Mouse (Mus musculus) hematopoietic stem cell, adult 5-6 weeks (primary cell): ENCODE results near the gene Dync2h1. TPM values are rescaled to one million over a fixed set of nuclear protein-coding genes. Genes with fewer than 3 reads are reported as not detected.
"Not testable (repeated sequence)": the region's sequence is repeated elsewhere in the genome, so short reads cannot be mapped to it uniquely, and the experiment has no call there.

Source experiments
- ATAC-seq, 2 experiments: fragments of 125-278 bp in 1 of 2; replicated peaks in 1 of 2; 2 replicates each; pipeline ENCODE4 v1.8.0; 2016 to 2017; ENCODE audit warnings: inconsistent platforms in 2 of 2, mild to moderate bottlenecking in 2 of 2, moderate number of reproducible peaks in 2 of 2, low read depth in 1 of 2, moderate TSS enrichment in 1 of 2; ENCODE audit not compliant: low FRiP score in 2 of 2, poor library complexity in 2 of 2, severe bottlenecking in 2 of 2, insufficient read depth in 1 of 2, low TSS enrichment in 1 of 2
- total RNA-seq: library from RNA; stranded (forward); fragments of 172-1452, 232-1000 nt; gene quantifications from 2 replicates; pipeline ENCODE4 v1.2.3, GENCODE M21; 2017

Gene Dync2h1
- total RNA-seq, 1 experiment from 2014 or later, result 10.7 TPM

DNA sequence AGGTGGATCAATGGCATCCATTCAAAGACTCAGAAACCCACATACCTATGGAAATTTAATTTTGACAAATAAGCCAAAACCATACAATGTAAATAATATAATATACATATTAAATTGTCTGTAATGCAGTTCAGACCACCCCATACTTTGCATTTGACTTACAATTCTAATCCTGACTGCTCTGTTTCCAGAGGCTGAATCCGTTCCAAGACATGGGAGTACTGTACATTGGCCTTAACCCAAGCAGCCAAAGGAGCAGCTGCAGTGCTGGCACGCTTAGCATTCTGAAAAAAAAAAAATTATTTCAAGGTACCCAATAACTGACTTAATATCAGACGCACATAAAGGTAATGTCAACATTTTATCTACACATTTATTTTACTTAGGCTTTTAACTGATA, 113.4 kb downstream of the Dync2h1 start:
- no peak for ATAC-seq

DNA sequence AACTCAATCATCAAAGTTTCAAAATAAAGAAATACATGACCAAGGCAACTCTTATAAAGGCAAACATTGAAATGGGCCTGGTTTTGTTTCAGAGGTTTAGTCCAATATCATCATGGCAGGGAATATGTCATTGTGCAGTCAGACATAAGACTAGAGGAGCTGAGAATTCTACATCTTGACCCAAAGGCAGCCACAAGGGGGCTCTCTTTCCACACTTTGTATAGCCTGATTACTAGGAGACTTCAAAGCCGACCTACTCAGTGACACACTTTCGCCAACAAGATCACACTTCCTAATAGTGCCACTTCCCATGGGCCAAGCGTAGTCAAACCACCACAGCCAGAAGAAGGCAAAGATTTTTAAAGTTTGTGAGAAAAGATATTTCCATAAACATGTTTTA, 133.7 kb downstream of the Dync2h1 start:
- no peak for ATAC-seq

DNA sequence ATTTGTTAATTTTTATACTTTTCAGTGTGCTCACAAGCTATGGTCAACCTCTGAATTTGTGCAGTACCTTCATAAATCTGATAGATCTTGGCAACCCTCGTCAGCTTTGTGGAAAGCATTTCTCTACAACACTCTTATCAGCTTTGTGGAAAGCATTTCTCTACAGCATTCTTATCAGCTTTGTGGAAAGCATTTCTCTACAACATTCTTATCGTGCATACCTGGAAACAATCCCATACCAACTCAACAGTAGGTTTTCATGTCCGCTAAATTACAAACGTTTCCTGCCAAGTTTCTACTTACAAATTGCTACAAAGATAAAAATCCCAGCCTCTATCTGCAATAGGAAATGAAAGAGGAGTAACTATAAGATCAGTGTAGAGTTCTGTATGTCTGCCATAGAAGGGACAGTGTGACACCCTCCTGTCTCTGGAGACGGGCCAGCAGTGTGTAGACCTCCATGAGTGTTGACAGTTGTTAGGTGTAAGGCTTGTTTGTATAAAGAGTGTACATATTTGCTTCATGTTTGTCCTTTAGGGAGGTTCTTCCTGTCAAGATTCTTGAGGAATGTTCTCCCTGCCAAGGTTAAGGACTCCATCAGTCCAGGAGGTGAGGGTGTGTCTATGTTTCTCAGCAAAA, 141.5 kb downstream of the Dync2h1 start:
- ATAC-seq, result no peak

DNA sequence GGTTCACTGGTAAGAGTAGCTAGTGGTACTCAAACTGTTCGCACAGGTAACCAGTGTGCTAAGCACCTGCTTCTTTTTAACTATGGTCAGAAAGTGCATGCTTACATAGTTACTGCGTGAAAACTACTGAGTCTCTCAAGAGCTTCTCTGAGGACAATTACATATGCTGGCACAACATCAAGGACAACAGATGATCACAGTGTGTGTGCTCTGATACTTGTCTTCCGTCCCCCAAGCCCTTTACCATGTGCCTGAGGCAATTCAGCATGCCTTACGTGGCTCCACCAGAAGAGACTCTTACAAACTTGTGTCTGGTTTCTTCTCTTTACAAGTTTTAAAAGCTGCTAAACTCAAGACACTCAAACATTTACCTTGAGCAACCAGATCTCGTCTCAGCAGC, 143.0 kb downstream of the Dync2h1 start:
- ATAC-seq, result no peak

DNA sequence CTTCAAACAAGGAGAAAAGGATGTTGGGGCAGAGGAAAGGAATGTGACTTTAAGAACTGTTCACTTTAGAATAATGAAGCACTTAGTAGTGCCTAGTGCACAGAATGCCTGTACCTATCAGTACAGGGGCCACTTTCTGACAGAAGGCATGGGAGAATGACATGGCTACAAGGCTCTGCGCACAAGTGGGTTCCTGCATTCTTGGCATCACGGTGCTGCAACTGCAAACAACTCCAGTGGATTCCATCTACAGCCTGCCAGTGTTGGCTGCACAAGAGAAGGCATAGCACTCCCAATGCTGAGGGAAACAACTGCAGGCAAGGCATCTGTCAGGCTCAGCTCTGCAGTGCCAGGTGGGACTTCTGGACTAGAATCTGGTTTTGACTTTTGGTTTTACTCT, 151.7 kb downstream of the Dync2h1 start:
- no peak for ATAC-seq

DNA sequence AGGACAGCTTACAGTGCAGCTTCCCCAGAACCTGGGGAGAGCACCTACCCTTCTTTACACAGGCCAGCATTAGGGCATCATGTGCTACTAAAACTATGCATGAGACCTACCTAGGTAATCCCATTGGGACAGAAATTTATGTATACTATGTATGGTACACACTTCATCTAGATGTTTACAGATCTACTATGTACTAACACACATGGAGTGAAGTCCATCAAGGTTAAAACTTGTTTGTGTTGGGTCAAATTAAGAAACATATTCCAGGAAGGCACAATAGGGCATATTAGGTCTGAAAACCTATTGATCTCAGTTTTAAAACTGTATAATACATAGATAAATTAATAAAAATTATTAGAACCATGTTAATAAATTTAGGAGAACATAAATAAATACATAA, 168.6 kb downstream of the Dync2h1 start:
- ATAC-seq, result no peak

DNA sequence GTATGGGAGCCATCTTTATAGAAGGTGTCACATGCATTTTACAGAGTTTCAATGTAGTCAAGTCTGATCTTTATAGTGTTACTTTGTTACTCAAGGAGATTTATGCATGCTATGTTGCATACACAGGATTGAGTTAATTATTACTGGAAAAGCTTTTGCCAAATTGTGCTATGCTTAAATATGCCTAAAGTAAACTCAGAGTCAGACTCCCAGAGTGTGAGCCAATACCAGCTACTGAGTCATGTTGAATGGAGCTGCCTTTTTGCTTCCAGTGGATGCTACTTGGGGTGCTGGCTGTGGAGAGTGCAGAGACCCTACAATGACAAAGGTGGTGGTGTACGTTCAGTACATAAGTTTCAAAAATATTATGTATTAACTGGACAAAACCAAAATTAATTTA, 169.5 kb downstream of the Dync2h1 start:
- no peak for ATAC-seq

DNA sequence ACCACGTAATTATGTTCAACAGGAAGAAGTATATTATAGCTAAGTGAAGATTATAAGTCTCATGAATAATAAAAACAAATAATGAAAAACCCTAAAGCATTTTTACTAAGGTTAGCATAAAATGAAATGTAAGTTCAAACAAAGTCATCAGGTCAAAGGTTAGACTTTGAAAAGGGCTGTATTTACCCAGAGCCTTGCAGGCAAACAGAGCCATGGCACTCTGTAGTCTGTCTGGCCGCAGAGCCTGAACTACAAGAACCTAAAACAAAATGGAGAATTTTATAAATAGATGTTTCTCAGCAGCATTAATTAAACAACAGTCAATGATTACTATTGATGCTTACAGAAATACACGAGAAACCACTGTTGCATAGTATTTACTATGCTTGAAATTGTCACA, 174.5 kb downstream of the Dync2h1 start:
- ATAC-seq, result no peak

DNA sequence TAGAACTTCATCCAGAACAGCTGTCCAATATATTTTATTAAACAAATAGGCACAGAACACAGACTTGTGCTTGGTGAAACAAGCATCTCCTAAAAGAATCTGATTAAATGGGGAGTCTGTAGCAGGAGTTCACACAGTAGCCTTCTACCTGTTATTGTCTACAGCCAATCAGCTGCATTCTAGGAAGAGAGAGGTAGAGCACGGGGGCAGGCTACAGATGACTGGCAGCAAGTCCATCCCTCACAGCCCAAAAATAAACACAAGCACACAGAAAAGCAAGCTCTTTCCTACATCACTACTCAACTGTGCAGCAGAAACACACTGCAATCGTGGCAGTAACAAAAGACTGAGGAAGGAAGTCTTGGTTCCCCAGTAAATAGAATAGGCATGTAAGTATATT, 189.4 kb downstream of the Dync2h1 start:
- ATAC-seq, result no peak

DNA sequence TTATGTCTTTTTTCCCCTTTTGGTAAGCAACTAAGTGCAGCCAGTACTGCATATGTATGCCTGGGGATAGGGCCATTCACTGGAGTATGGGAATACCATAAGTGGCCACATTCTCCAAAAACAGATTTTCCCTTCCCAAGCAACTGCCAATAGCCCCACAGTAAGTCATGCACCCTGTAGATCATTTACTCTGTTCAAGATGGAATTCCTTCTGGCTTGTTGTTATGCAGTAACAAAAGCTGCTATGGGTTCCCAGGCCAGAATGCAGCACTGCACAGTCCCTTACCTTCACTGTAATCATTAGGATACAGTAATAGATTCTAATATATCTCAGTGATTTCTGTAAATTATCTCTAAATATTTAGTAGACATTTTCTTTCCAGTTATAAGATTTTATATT, 190.0 kb downstream of the Dync2h1 start:
- ATAC-seq, result no peak

DNA sequence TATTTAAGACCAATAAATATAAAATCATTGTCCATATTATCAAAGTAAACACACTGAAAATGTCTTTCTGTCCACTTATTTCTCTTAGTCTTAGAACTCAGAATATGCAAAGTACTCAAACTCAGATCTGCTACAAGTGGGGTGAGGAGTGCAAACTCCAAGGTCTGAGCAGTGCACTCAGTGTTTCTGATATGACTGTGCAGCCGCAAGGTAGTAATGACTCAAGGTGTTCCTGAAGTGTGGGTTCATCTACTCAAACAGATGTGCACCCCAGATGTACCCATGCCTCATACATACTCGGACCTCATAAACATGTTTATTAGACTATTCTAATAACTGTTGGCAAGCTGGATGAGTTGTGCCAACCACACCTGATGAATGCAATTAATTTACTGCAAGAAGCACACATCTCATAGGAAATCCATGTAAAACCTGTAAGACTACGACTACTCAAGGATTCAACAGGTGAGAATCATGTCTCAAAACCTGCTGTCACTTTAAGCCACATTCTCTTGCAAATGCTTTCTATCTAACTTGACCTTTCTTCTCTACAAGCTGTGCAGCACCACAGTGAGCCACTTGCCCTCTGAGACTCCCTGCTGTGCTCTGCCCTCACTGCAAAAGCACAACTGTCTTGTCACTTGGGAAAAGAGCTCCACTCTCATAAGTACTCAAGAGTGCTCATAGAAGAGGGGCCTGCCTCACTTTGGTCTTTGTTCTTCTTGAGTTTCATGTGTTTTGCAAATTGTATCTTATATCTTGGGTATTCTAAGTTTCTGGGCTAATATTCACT, 195.2 kb downstream of the Dync2h1 start:
- ATAC-seq, result no peak

DNA sequence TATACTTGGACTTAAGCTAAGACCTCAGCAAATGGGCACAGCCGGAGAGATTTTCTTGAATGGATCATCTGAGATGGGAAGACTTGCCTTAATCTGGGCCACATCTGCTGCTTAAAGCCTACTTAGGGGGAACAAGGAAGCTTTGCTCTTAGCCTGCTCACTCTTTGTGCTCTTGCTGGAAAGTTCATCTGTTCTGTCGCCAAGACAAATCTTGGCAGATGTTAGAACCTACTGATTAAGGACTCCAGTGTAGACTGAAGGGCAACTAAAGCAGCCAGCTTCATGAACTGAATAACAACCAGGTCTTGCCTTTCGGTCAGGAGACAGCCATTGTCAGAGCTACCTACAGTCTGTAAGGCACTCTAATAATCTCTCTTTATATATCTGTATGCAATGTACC, 198.1 kb downstream of the Dync2h1 start:
- ATAC-seq, result no peak

DNA sequence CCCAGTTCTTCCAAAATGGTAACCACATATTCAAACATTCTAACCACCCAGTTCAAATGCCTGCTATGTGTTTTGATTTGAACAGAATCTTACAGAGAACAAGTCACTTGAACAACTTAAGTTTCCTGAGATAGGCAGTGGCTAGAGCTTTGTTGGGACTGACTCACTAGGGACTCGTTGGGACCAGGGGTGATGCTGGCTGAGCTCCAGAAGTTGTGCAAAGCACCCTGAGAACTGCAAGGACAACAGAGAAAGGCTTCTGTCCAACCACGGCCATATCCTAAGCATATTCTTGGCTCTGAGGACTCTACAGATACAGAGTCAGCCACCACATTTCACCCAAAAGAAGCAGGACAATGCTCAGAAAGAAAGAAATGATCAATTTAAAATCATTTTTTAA, 215.1 kb downstream of the Dync2h1 start:
- no peak for ATAC-seq

DNA sequence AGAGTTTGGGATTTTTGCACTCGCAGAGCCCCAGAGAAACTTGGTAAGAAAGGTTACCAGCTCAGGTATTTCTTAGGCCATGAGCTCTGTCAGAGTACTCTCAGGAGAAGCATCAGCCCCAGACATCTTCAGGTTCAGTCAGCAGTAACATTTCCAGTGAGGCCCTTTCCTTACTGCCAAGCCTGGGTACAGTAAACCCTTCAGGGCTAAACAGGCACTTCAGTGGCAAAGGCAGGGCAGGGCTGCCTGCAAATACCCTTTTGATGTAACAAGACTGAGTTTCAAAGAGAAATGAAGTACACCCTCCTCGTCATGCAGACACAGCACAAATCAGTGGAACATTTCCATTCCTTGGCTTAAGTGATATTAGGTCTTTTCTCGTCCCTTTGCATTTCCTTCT, 219.2 kb downstream of the Dync2h1 start:
- no peak for ATAC-seq

DNA sequence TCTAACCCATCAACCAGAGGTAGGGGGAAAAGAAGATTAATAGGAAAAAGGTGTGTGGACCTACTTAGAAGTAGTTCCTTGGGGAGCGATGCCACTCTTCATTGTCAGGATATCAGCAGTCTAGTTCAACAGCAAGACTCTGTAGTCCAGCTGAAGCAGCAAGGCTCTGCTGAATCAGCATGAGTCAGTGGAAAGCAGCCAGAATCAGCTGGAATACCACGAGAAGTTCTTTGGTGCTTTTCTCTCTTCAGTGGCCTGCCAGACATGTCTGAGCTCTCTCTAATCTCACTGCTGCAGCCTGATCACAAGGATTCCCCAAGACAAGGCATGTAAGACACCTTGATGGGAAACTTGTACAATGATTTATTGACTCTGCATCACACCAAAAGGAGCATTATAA, 225.9 kb downstream of the Dync2h1 start:
- no peak for ATAC-seq

DNA sequence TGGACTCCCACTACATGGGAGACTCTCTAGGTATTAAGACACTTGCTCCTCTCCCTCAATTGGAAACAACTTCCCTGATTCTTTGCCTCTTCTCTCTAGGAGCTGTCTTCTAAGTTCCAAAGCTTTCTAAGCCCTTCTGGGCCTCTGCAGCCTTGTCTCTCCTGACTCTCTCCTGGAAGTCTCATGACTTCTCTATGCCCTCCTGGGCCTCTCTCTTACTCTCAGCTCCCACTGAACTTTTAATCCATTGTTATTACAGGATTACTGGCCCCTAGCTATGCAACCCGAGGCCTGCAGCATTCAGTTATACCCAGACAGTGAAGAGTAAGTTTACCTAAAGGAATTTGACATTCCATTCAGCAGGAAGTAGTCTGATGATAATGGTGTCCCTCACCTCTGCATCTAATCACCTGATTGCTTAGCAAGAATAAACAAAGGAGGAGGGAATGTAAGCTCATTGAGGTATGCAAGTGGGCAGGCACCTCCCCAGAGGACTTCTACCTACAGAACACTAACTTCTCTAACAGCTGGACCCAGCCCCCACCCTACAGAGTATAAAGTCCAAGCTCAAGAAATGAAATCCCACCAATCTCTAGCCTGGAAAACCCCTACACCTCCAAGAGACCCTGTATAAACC, 256.7 kb downstream of the Dync2h1 start:
- ATAC-seq, result no peak

DNA sequence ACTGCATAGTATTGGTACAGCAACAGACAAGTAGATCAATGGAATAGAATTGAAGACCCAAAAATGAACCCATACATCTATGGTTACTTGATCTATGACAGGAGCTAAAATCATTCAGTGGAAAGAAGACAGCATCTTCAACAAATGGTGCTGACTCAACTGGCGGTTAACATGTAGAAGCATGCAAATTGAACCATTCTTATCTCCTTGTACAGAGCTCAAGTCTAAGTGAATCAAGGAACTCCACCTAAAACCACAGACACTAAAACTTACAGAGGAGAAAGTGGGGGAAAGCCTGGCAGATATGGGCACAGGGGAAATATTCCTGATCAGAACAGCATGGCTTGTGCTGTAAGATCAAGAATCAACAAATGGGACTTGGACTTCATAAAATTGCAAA, 270.8 kb downstream of the Dync2h1 start:
- no peak for ATAC-seq

DNA sequence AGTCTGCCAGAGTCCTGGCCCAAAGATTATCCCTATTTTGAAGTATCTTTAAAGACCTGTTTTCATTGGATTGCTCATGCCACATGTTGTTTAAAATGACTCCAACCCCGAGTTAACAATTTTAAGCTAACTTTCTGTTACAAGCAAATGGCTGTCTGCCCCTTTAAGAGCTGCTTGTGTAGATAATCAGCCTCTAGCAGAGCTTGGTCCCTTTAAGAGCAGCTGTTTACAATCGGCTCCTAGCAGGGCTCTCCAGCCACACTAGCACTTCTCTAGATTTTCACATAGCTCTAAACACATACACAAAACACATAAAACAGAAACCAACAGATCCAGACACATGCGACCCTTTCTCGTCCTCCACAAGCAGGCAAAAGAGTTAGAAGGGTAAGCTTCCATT, 273.7 kb downstream of the Dync2h1 start:
- ATAC-seq, result not testable (repeated sequence)

DNA sequence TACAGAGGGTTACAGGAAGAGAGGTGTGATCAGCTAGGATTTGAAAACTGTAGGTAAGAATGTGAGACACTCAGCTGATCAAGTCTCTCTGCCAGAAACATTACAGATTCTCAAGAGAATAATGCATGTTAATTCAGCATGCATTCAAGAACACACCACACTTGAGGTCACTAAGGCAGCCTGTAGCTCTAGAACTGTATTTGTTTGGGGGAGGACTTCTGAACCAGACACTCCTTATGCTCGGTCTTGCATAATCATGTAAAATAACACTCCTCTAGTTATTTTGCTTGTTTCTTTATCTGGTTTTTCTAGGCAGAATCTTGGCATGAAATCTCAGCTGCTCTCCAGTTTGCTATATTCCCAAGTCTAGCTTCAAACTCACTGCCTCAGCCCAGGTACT, 282.6 kb downstream of the Dync2h1 start:
- ATAC-seq, result no peak
